Mouse (Mus musculus) cortical plate, adult 2 months (tissue): ENCODE data around the gene Fcgr2b.

Experiments
- CTCF ChIP-seq: fragments of 200-500 bp; IDR thresholded peaks from 2 replicates; pipeline ENCODE4 v1.5.1; 2011; ENCODE audit warnings: mild to moderate bottlenecking, control low read depth, low read length; ENCODE audit not compliant: insufficient read depth; ENCODE audit errors: extremely low read depth
- POLR2A ChIP-seq: fragments of 200-500 bp; IDR thresholded peaks from 2 replicates; pipeline ENCODE4 v1.6.1; 2011; ENCODE audit warnings: mild to moderate bottlenecking, low read length, control low read depth; ENCODE audit not compliant: insufficient read depth; ENCODE audit errors: extremely low read depth

- TF ChIP-seq POLR2A (no peak), CTCF (no peak)
Observed at GRCm38 (mm10) chr1:170911907-170912660, 64.3 kb downstream of the Fcgr2b start.
